Mouse (Mus musculus): ENCODE measurements around the gene Map4. TPM values are rescaled to one million over a fixed set of nuclear protein-coding genes. Genes with fewer than 3 reads are reported as not detected.

Gene Map4
- 80.1 and 82.4 TPM in 2 replicates for polyA plus RNA-seq (2015; fragmentation: Nextera tagmentation; extraction: Ambion mirVana)

GRCm38 (mm10) chr9:109931257-109932171, at the start of gene Map4:
Map4 (plus strand) TSS chr9:109931460.
- Histone ChIP-seq H3K9ac (peak within 1 kb of the TSS; percentile 87), H3K9me3 (replicated peaks) (no peaks in the 10 kb centered on the region), H3K4me1 (peaks cover 9% of the 10 kb centered on the region), H3K4me2 (replicated peaks) (peak within 1 kb of the TSS; percentile 75), H3K27ac (replicated peaks) (peak within 1 kb of the TSS; percentile 97), H3K4me3 (replicated peaks) (peak within 1 kb of the TSS; percentile 86), H3K27me3 (no peaks in the 10 kb centered on the region), H3K36me3 (no peaks in the 10 kb centered on the region)
- peak; percentile 99 for ATAC-seq (ENCODE audit: insufficient number of reproducible peaks, low FRiP score, low TSS enrichment, low read depth)
- WGBS, result 2% methylated on average over 94 of the region's 94 CpGs

- ATAC-seq (ENCODE audit: insufficient number of reproducible peaks, low FRiP score, low TSS enrichment, low read depth), result no peak
- WGBS, result 82% methylated on average over 4 of the region's 4 CpGs
- Histone ChIP-seq H3K9me3 (replicated peaks) (no peaks in the 10 kb centered on the region), H3K4me2 (replicated peaks) (no peak overlapping the region), H3K4me1 (no peaks in the 10 kb centered on the region), H3K36me3 (peaks cover 97% of the 10 kb centered on the region), H3K9ac (no peak overlapping the region), H3K4me3 (replicated peaks) (no peak overlapping the region), H3K27me3 (no peaks in the 10 kb centered on the region), H3K27ac (replicated peaks) (no peak overlapping the region)
Measured at GRCm38 (mm10) chr9:109886259-109886658, 45.0 kb upstream of the Map4 start.

- WGBS, result 87% methylated on average over 5 of the region's 5 CpGs
- Histone ChIP-seq H3K9ac (no peak overlapping the region), H3K36me3 (peaks cover 97% of the 10 kb centered on the region), H3K4me1 (no peaks in the 10 kb centered on the region), H3K27me3 (no peaks in the 10 kb centered on the region), H3K4me2 (replicated peaks) (no peak overlapping the region), H3K27ac (replicated peaks) (no peak overlapping the region), H3K4me3 (replicated peaks) (no peak overlapping the region), H3K9me3 (replicated peaks) (no peaks in the 10 kb centered on the region)
- ATAC-seq (ENCODE audit: insufficient number of reproducible peaks, low FRiP score, low TSS enrichment, low read depth), result no peak
Measured at GRCm38 (mm10) chr9:109887321-109887720, 43.9 kb upstream of the Map4 start.

GRCm38 (mm10) chr9:109891501-109891900, 39.8 kb upstream of the Map4 start:
- no peak for ATAC-seq (ENCODE audit: insufficient number of reproducible peaks, low FRiP score, low TSS enrichment, low read depth)
- Histone ChIP-seq H3K36me3 (peaks cover 75% of the 10 kb centered on the region), H3K4me2 (replicated peaks) (no peak overlapping the region), H3K4me1 (peaks cover 12% of the 10 kb centered on the region), H3K9me3 (replicated peaks) (no peaks in the 10 kb centered on the region), H3K4me3 (replicated peaks) (no peak overlapping the region), H3K9ac (no peak overlapping the region), H3K27me3 (no peaks in the 10 kb centered on the region), H3K27ac (replicated peaks) (no peak overlapping the region)
- WGBS, result 91% methylated on average over 8 of the region's 8 CpGs

- Histone ChIP-seq H3K27me3 (no peaks in the 10 kb centered on the region), H3K36me3 (peaks cover 64% of the 10 kb centered on the region), H3K4me3 (replicated peaks) (no peak overlapping the region), H3K9me3 (replicated peaks) (no peaks in the 10 kb centered on the region), H3K9ac (no peak overlapping the region), H3K4me2 (replicated peaks) (no peak overlapping the region), H3K27ac (replicated peaks) (no peak overlapping the region), H3K4me1 (peaks cover 12% of the 10 kb centered on the region)
- WGBS, result 60% methylated on average over 5 of the region's 5 CpGs
- ATAC-seq (ENCODE audit: insufficient number of reproducible peaks, low FRiP score, low TSS enrichment, low read depth), result no peak
Measured at GRCm38 (mm10) chr9:109892651-109893250, 38.5 kb upstream of the Map4 start.

GRCm38 (mm10) chr9:109894413-109895090, 36.7 kb upstream of the Map4 start:
- Histone ChIP-seq H3K9me3 (replicated peaks) (no peaks in the 10 kb centered on the region), H3K4me2 (replicated peaks) (no peak overlapping the region), H3K4me1 (peaks cover 12% of the 10 kb centered on the region), H3K36me3 (peaks cover 46% of the 10 kb centered on the region), H3K4me3 (replicated peaks) (no peak overlapping the region), H3K27me3 (no peaks in the 10 kb centered on the region), H3K27ac (replicated peaks) (peak overlapping the region; percentile 31), H3K9ac (no peak overlapping the region)
- 21% methylated on average over 6 of the region's 6 CpGs for WGBS
- peak; percentile 87 for ATAC-seq (ENCODE audit: insufficient number of reproducible peaks, low FRiP score, low TSS enrichment, low read depth)

GRCm38 (mm10) chr9:109895593-109895992, 35.7 kb upstream of the Map4 start:
- Histone ChIP-seq H3K4me2 (replicated peaks) (no peak overlapping the region), H3K27me3 (no peaks in the 10 kb centered on the region), H3K9ac (no peak overlapping the region), H3K4me3 (replicated peaks) (no peak overlapping the region), H3K9me3 (replicated peaks) (no peaks in the 10 kb centered on the region), H3K36me3 (peaks cover 36% of the 10 kb centered on the region), H3K4me1 (peaks cover 12% of the 10 kb centered on the region), H3K27ac (replicated peaks) (no peak overlapping the region)
- ATAC-seq (ENCODE audit: insufficient number of reproducible peaks, low FRiP score, low TSS enrichment, low read depth), result no peak
- 80% methylated on average over 6 of the region's 6 CpGs for WGBS

- H3K9ac ChIP-seq, result no peak overlapping the region
- no peak overlapping the region for H3K4me3 ChIP-seq (replicated peaks)
- H3K27me3 ChIP-seq, result no peaks in the 10 kb centered on the region
- 79% methylated on average over 8 of the region's 8 CpGs for WGBS
- H3K9me3 ChIP-seq (replicated peaks), result no peaks in the 10 kb centered on the region
- no peak overlapping the region for H3K27ac ChIP-seq (replicated peaks)
- peaks cover 12% of the 10 kb centered on the region for H3K4me1 ChIP-seq
- peaks cover 27% of the 10 kb centered on the region for H3K36me3 ChIP-seq
- ATAC-seq (ENCODE audit: insufficient number of reproducible peaks, low FRiP score, low TSS enrichment, low read depth), result no peak
- no peak overlapping the region for H3K4me2 ChIP-seq (replicated peaks)
Measured at GRCm38 (mm10) chr9:109896253-109897150, 34.8 kb upstream of the Map4 start.

- no peak overlapping the region for H3K9ac ChIP-seq
- 22% methylated on average over 2 of the region's 2 CpGs for WGBS
- H3K4me1 ChIP-seq, result peaks cover 12% of the 10 kb centered on the region
- H3K9me3 ChIP-seq (replicated peaks), result no peaks in the 10 kb centered on the region
- peaks cover 13% of the 10 kb centered on the region; the same call in 1 of the 2 replicates for H3K36me3 ChIP-seq
- no peak for ATAC-seq (ENCODE audit: insufficient number of reproducible peaks, low FRiP score, low TSS enrichment, low read depth)
- no peak overlapping the region for H3K4me3 ChIP-seq (replicated peaks)
- no peaks in the 10 kb centered on the region for H3K27me3 ChIP-seq
- no peak overlapping the region for H3K27ac ChIP-seq (replicated peaks)
- H3K4me2 ChIP-seq (replicated peaks), result no peak overlapping the region
Measured at GRCm38 (mm10) chr9:109898027-109898426, 33.2 kb upstream of the Map4 start.

GRCm38 (mm10) chr9:109899361-109899760, 31.9 kb upstream of the Map4 start:
- Histone ChIP-seq H3K9ac (no peak overlapping the region), H3K27me3 (no peaks in the 10 kb centered on the region), H3K4me1 (peaks cover 7% of the 10 kb centered on the region), H3K4me3 (replicated peaks) (no peak overlapping the region), H3K4me2 (replicated peaks) (no peak overlapping the region), H3K9me3 (replicated peaks) (no peaks in the 10 kb centered on the region), H3K27ac (replicated peaks) (no peak overlapping the region), H3K36me3 (0 out of 2 replicates have a peak, but pooled peaks cover under 1% of the 10 kb centered on the region)
- 65% methylated on average over 10 of the region's 15 CpGs for WGBS
- ATAC-seq (ENCODE audit: insufficient number of reproducible peaks, low FRiP score, low TSS enrichment, low read depth), result no peak
